Mouse (Mus musculus) G1E (cell line): ENCODE data around the gene Pold3.

Source experiments
- CTCF ChIP-seq: IDR thresholded peaks from 2 replicates; pipeline ENCODE4 v1.5.1; 2012; ENCODE audit warnings: low read depth, low read length, inconsistent platforms, mixed read lengths
- GATA1 ChIP-seq: IDR thresholded peaks from 2 replicates; pipeline ENCODE4 v1.6.1; 2012; ENCODE audit warnings: borderline replicate concordance, low read length, inconsistent platforms, mixed read lengths
- TAL1 ChIP-seq: conservative IDR thresholded peaks from 2 replicates; pipeline ENCODE4 v1.6.1; 2012; ENCODE audit warnings: low read depth, low read length, inconsistent platforms, mixed read lengths

DNA sequence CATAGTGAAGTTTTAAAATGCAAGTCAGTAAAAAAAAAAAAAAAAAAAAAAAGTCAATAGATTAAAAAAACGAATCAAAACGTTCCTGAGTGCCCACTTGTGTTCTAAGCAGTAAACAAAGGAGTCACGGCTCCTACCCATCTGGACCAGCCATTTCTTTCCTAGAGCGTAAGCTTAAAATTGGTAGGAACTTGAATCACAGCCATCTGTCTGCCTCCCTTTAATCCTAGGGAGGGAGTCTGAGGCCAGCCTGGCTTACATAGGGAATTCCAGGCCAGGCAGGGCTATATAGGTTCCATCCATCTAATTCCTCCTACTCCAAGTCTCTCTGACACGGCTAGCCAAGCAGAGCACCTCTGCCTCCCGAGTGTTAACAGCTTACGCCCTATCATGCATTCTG is 7.5 kb downstream of the Pold3 start:
- no peak for TF ChIP-seq CTCF
- no peak for TF ChIP-seq TAL1
- no peak for TF ChIP-seq GATA1
